Mouse (Mus musculus) neural tube, embryonic 11.5 days (tissue): ENCODE data around the gene Trnau1ap. TPM values are rescaled to one million over a fixed set of nuclear protein-coding genes. Genes with fewer than 3 reads are reported as not detected.

ENCODE experiments used
- polyA plus RNA-seq: library from polyadenylated mRNA; unstranded; fragments of >200 nt; fragmentation: Nextera tagmentation; extraction: Ambion mirVana; gene quantifications from 2 replicates; pipeline ENCODE4 v1.2.1, GENCODE M21; 2014

The Trnau1ap gene
- polyA plus RNA-seq, 1 experiment from 2014 or later: 82.9 TPM

Other genes with a start within 250 kb of the Trnau1ap start
- gene Oprd1, start 185.1 kb downstream of the Trnau1ap start, polyA plus RNA-seq: 0.05 and 0.08 TPM in 2 replicates
- 159 and 169 TPM in 2 replicates for gene Ythdf2, start 117.2 kb downstream of the Trnau1ap start, polyA plus RNA-seq
- gene Gmeb1, start 67.9 kb downstream of the Trnau1ap start, polyA plus RNA-seq: 36.9 and 41.6 TPM in 2 replicates
- gene Taf12, start 55.2 kb downstream of the Trnau1ap start, polyA plus RNA-seq: 59.7 and 59.8 TPM in 2 replicates
- 0.74 and 0.78 TPM in 2 replicates for gene Rab42, start 26.2 kb downstream of the Trnau1ap start, polyA plus RNA-seq
- 68.2 and 70.8 TPM in 2 replicates for gene Rcc1, start 24.1 kb upstream of the Trnau1ap start, polyA plus RNA-seq
- gene Phactr4, start 93.0 kb upstream of the Trnau1ap start, polyA plus RNA-seq: 24.7 and 26.9 TPM in 2 replicates
- gene Med18, start 134.4 kb upstream of the Trnau1ap start, polyA plus RNA-seq: 15.7 and 17.0 TPM in 2 replicates
- gene Sesn2, start 181.0 kb upstream of the Trnau1ap start, polyA plus RNA-seq: 6.1 and 7.0 TPM in 2 replicates
- 1,030 and 1,051 TPM in 2 replicates for gene Atpif1, start 204.1 kb upstream of the Trnau1ap start, polyA plus RNA-seq
- gene Dnajc8, start 206.0 kb upstream of the Trnau1ap start, polyA plus RNA-seq: 211 and 219 TPM in 2 replicates
- gene Ptafr, start 234.5 kb upstream of the Trnau1ap start, polyA plus RNA-seq: 0.12 and 0.21 TPM in 2 replicates